Mouse (Mus musculus) heart, embryonic 13.5 days (tissue): ENCODE measurements around the gene Alox12b. TPM values are rescaled to one million over a fixed set of nuclear protein-coding genes. Genes with fewer than 3 reads are reported as not detected.
A peak's percentile ranks its signal among the peaks of the same experiment; 100 is the strongest.

ENCODE experiments used
- ATAC-seq: fragments of 200-750 bp; cut with Nextera tagmentation; 2 replicates; pipeline ENCODE4 v1.8.0; 2017; ENCODE audit warnings: moderate TSS enrichment; ENCODE audit not compliant: insufficient number of reproducible peaks, low FRiP score, low TSS enrichment; ENCODE audit errors: extremely low read depth
- H3K27ac ChIP-seq: fragments of 300-500 bp; sonication (generic); replicated peaks from 2 replicates; pipeline ENCODE4 v1.5.1; 2015; ENCODE audit warnings: moderate library complexity, mild to moderate bottlenecking, inconsistent platforms
- H3K27me3 ChIP-seq: fragments of 300-500 bp; sonication (generic); replicated peaks from 2 replicates; pipeline ENCODE4 v1.6.1; 2015; ENCODE audit warnings: mild to moderate bottlenecking, inconsistent platforms
- H3K36me3 ChIP-seq: fragments of 300-500 bp; sonication (generic); 2 replicates; pipeline ENCODE4 v1.6.1; 2015; ENCODE audit warnings: mild to moderate bottlenecking, inconsistent platforms
- H3K4me1 ChIP-seq: fragments of 300-500 bp; sonication (generic); 2 replicates; pipeline ENCODE4 v1.6.1; 2015; ENCODE audit warnings: inconsistent platforms
- H3K4me2 ChIP-seq: fragments of 300-500 bp; sonication (generic); 2 replicates; pipeline ENCODE4 v1.6.1; 2015; ENCODE audit warnings: inconsistent platforms, mild to moderate bottlenecking, moderate library complexity
- H3K4me3 ChIP-seq: fragments of 300-500 bp; sonication (generic); 2 replicates; pipeline ENCODE4 v1.5.1; 2015; ENCODE audit warnings: moderate library complexity, mild to moderate bottlenecking, inconsistent platforms
- H3K9ac ChIP-seq: fragments of 300-500 bp; sonication (generic); 2 replicates; pipeline ENCODE4 v1.6.1; 2015; ENCODE audit warnings: inconsistent platforms, mild to moderate bottlenecking, moderate library complexity
- H3K9me3 ChIP-seq: fragments of 300-500 bp; sonication (generic); 2 replicates; pipeline ENCODE4 v1.6.1; 2016; ENCODE audit warnings: inconsistent platforms
- WGBS: fragments of 180-500 bp; shearing (Covaris S2); methylation state at CpG from one replicate; pipeline ENCODE4 v1.1.7; 2015; ENCODE audit warnings: mixed read lengths; 5-methylcytosine and 5-hydroxymethylcytosine counted together
- polyA plus RNA-seq: library from polyadenylated mRNA; unstranded; fragments of >200 nt; fragmentation: Nextera tagmentation; extraction: Ambion mirVana; gene quantifications from 2 replicates; pipeline ENCODE4 v1.2.1, GENCODE M21; 2015

The Alox12b gene
- polyA plus RNA-seq, 1 experiment from 2014 or later, result not detected

DNA sequence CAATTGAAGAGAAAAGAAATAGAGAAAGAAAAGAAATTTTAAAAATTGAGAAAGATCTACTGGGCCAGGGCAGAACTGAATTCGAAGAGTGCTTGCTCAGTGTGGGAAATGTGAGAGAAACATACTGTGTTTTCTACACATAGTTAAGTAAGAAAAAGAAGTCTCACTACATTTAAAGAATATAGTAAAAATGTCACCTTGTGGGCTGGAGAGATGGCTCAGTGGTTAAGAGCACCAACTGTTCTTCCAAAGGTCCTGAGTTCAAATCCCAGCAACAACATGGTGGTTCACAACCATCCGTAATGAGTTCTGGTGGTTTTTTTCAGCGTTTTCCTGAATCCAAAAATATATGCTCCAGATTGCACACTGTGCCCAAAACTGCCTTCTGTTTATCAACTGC lies 21.7 kb downstream of the Alox12b start:
- Histone ChIP-seq H3K27ac (no peak overlapping the region), H3K36me3 (no peaks in the 10 kb centered on the region), H3K4me1 (peaks cover 9% of the 10 kb centered on the region), H3K9me3 (no peaks in the 10 kb centered on the region), H3K27me3 (no peaks in the 10 kb centered on the region), H3K4me3 (no peak overlapping the region), H3K9ac (no peak overlapping the region), H3K4me2 (no peak overlapping the region)
- no peak for ATAC-seq
- WGBS, result 77% methylated on average over 3 of the region's 3 CpGs

DNA sequence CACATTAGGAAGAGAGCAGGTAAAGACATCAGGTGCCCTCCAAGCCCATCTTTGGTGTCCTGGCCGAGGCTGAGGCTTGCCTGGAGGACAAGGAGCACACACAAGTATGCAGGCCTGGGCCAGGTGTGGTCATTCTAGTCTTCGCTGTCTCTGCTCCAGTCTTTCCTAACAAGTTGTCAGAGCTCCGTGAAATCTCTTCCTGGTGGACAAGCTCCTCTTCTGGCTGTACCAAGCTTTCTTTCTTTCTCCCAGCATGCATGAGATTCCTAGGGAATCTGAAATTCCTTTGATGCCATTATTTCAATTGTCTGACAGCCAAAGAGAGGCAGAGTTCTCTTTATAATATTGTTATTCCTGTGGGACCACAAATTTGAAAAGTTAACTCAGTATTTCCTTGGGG lies 22.7 kb downstream of the Alox12b start:
- peaks cover 7% of the 10 kb centered on the region for H3K4me1 ChIP-seq
- H3K27me3 ChIP-seq, result no peaks in the 10 kb centered on the region
- WGBS, result 31% methylated on average over 3 of the region's 3 CpGs
- no peaks in the 10 kb centered on the region for H3K9me3 ChIP-seq
- no peak overlapping the region for H3K4me3 ChIP-seq
- H3K4me2 ChIP-seq, result no peak overlapping the region
- no peak overlapping the region for H3K9ac ChIP-seq
- ATAC-seq, result no peak
- H3K36me3 ChIP-seq, result no peaks in the 10 kb centered on the region
- no peak overlapping the region for H3K27ac ChIP-seq

DNA sequence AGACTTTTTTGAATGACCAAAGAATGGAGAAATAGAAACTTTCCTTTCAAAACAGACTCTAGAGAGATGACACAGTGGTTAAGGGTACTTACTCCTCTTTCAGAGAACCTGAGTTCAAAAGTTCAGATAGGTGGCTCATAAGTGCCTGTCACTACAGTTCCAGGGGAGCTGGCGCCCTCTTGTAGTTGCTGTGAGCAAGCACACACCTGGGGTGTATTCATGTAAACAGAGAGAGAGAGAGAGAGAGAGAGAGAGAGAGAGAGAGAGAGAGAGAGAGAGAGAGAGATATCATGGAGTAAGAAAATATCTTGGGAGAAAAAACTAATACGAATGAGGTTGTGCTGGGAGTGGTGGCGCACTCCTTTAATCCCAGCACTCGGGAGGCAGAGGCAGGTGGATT lies 23.3 kb downstream of the Alox12b start:
- Histone ChIP-seq H3K9ac (no peak overlapping the region), H3K4me2 (no peak overlapping the region), H3K36me3 (no peaks in the 10 kb centered on the region), H3K27ac (no peak overlapping the region), H3K27me3 (no peaks in the 10 kb centered on the region), H3K4me3 (no peak overlapping the region), H3K9me3 (no peaks in the 10 kb centered on the region), H3K4me1 (peaks cover 6% of the 10 kb centered on the region; the same call in 1 of the 2 replicates)
- 77% methylated on average over 4 of the region's 4 CpGs for WGBS
- no peak for ATAC-seq

DNA sequence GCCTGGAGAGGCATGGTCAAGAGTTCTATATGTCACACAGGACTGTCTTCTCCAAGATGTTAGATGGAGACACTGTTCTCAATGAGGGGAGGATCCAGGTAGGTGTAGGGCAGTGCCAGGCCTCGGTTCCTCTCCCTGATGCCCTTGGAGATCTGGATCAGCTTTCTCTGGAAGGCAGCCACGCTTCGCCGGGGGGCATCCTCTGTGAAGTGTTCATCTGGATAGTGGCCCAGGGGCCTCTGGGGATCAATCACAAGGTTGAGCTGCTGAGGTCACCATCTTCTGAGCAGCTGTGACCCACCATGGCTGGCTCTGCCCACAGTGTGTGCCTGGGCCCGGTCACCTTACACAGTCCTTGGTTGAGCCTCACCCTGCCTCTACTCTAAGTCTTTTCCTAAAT lies 28.2 kb downstream of the Alox12b start:
- H3K9me3 ChIP-seq, result no peaks in the 10 kb centered on the region
- H3K27me3 ChIP-seq, result peaks cover 5% of the 10 kb centered on the region
- H3K27ac ChIP-seq, result no peak overlapping the region
- no peak overlapping the region for H3K9ac ChIP-seq
- no peak overlapping the region for H3K4me3 ChIP-seq
- no peak overlapping the region for H3K4me2 ChIP-seq
- no peaks in the 10 kb centered on the region for H3K36me3 ChIP-seq
- H3K4me1 ChIP-seq, result no peaks in the 10 kb centered on the region
- ATAC-seq, result no peak
- WGBS, result 76% methylated on average over 5 of the region's 5 CpGs

DNA sequence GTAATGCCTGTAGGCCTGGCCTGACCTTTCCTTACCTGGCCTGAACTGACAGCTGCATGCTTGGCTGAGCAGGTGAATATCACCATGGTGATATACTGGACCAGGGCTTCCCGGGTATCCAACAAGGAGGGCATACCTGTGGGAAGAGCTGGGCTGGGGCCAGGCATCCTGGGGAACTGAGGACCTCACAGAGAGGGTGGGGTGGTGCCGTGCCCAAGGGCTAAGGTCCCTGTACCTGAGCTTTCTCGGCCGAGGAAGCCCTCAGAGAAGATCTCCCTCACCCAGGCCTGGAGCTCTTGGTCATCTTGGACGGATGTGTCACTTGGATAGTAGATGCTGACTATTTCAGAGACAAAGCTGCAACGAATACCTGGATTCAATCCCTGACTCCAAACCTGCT lies 29.1 kb downstream of the Alox12b start:
- Histone ChIP-seq H3K4me1 (no peaks in the 10 kb centered on the region), H3K36me3 (no peaks in the 10 kb centered on the region), H3K4me3 (no peak overlapping the region), H3K9me3 (no peaks in the 10 kb centered on the region), H3K27ac (no peak overlapping the region), H3K9ac (no peak overlapping the region), H3K4me2 (no peak overlapping the region), H3K27me3 (peaks cover 11% of the 10 kb centered on the region)
- ATAC-seq, result no peak
- 72% methylated on average over 6 of the region's 6 CpGs for whole genome bisulfite sequencing

DNA sequence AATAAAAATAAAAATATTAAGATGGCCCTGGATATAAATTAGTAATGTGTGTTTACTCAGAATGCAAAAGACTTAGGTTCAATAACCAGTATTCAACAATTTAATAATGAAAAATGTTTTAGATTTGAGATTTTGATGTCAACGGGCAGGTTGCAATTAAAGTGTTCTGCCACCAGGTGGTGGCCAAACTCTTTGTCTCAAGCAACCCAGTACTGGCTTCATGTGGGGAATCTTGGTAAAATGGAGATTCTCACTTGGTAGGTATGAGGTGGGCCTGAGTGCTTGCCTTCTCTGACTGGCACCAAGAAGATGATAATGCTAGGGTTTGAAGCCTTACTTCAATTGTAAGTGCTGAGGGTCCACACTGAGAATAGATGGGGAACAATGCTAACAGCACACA lies 36.1 kb downstream of the Alox12b start:
- 3% methylated on average over 1 of the region's 1 CpGs for WGBS
- ATAC-seq, result no peak
- Histone ChIP-seq H3K4me3 (no peak overlapping the region), H3K27me3 (peaks cover 57% of the 10 kb centered on the region), H3K9ac (no peak overlapping the region), H3K4me2 (no peak overlapping the region), H3K9me3 (no peaks in the 10 kb centered on the region), H3K27ac (no peak overlapping the region), H3K36me3 (no peaks in the 10 kb centered on the region), H3K4me1 (peaks cover 14% of the 10 kb centered on the region)

DNA sequence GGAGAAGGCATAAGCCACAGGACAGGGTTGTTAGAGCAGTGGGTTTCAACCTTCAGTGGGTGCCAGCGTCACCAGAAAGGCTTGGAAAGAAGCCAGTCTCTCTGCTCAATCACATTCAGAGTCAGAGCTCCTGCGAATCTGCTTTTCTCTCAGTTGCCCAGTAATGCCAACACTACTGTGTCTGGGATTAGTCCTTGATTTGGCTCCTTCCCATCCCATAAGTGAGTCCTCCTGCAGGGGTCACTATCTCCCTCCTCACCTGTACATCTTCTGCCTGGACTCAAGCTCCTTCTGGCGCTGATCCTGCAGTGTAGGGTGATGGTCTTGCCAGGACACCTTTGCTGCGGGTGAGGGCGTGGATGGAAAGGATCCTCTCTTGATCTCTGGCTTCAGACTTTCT lies 40.0 kb downstream of the Alox12b start:
- peaks cover 65% of the 10 kb centered on the region for H3K27me3 ChIP-seq
- 6% methylated on average over 5 of the region's 5 CpGs for WGBS
- H3K4me2 ChIP-seq, result peak overlapping the region; percentile 66
- H3K4me3 ChIP-seq, result peak overlapping the region; percentile 36
- peak overlapping the region; percentile 67 for H3K9ac ChIP-seq
- no peaks in the 10 kb centered on the region for H3K36me3 ChIP-seq
- peaks cover 22% of the 10 kb centered on the region for H3K4me1 ChIP-seq
- no peaks in the 10 kb centered on the region for H3K9me3 ChIP-seq
- no peak overlapping the region for H3K27ac ChIP-seq
- no peak for ATAC-seq

DNA sequence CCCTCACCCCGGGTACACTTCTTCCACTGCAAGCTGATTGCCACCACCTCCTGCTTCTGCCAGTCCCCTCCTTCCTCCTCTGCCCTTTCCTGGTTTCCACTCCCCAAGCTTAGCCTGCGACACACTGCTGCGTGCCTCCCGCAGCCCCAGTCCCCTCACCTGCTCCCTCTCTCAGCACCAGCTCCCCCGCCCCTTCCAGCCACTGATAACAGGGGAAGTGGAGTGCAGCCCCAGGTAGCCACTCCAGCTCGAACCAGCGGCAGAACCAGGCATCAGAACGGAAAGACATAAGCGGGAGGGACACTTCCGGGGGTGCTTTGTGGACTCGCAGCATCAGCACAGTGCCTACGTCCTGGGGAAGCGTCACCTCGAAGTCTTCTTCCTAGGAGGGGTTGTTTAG lies 40.4 kb downstream of the Alox12b start:
- Histone ChIP-seq H3K4me3 (peak overlapping the region; percentile 36), H3K4me2 (peak overlapping the region; percentile 66), H3K9ac (peak overlapping the region; percentile 67), H3K9me3 (no peaks in the 10 kb centered on the region), H3K36me3 (no peaks in the 10 kb centered on the region), H3K27ac (no peak overlapping the region), H3K4me1 (peaks cover 22% of the 10 kb centered on the region), H3K27me3 (peaks cover 67% of the 10 kb centered on the region)
- ATAC-seq, result no peak
- WGBS, result 1% methylated on average over 14 of the region's 14 CpGs

DNA sequence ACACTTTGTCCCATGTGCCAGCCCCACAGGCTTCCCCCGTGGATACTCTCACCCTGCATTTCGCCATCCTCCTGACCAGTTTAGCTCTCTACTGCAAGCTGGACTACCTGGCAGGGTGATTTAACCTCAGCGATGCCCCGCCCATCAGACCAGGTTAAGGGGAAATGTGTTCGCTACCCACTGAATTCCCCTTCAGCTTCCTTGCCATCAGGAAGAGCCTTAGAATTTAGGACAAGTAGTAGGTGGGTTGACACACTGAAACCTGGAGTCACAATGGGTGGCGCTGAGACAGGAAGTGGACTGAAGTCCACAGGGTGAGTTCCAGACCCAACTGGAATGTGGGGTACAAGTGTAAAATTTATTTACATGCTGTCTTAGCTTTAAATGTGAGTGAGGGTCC lies 41.0 kb downstream of the Alox12b start, which contains the start of gene Alox8:
Gene Alox8 (minus strand): TSS at position 101 of the 400 bp plus-strand sequence.
- 33% methylated on average over 6 of the region's 6 CpGs for whole genome bisulfite sequencing
- ATAC-seq, result no peak
- Histone ChIP-seq H3K27ac (no peak within 1 kb of the TSS), H3K4me2 (peak within 1 kb of the TSS; percentile 66), H3K4me3 (peak within 1 kb of the TSS; percentile 36), H3K4me1 (peaks cover 22% of the 10 kb centered on the region), H3K36me3 (no peaks in the 10 kb centered on the region), H3K9ac (peak within 1 kb of the TSS; percentile 67), H3K9me3 (no peaks in the 10 kb centered on the region), H3K27me3 (peaks cover 67% of the 10 kb centered on the region)

DNA sequence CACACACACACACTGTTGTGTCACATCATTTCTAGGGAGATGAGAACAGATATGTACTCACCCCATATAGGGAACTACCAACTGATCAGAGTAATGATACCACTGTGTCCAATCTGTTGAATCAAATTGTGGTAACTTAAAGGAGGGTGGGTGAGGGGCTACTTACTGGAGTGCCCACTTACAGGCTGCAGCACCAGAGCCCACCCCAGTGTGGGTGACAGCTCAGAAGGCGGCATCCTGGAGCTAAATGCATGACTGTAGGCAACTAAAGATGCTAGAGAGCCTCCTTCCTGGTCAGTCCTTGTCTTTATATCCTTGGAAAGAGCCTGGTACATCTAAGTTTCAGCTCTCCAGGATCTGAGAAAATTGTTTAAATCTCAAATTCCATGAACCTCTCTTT lies 42.5 kb downstream of the Alox12b start:
- Histone ChIP-seq H3K4me2 (no peak overlapping the region), H3K4me1 (peaks cover 22% of the 10 kb centered on the region), H3K9ac (no peak overlapping the region), H3K27me3 (peaks cover 57% of the 10 kb centered on the region), H3K27ac (no peak overlapping the region), H3K4me3 (no peak overlapping the region), H3K9me3 (no peaks in the 10 kb centered on the region), H3K36me3 (no peaks in the 10 kb centered on the region)
- WGBS, result 74% methylated on average over 1 of the region's 1 CpGs
- ATAC-seq, result no peak

DNA sequence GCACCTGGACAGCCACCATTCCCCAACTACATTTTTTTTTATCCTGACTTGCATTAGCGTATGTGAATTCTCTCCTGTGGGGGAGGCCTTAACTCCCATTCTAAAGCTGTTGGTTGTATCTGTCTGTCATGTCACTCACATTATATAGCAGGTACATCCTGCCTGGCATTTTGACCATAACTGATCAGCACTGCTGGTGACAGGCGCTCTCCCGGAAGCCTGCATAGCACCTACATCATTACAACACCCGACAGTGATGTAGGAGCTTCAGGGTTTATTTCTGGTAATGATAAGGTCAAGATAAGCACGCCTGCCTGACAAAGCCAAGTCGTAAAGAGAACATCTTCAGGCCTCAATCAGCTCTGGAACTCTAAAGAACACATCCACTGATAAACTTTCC lies 43.4 kb downstream of the Alox12b start:
- 17% methylated on average over 6 of the region's 6 CpGs for WGBS
- H3K4me2 ChIP-seq, result no peak overlapping the region
- no peak overlapping the region for H3K4me3 ChIP-seq
- no peak overlapping the region for H3K9ac ChIP-seq
- peaks cover 22% of the 10 kb centered on the region for H3K4me1 ChIP-seq
- ATAC-seq, result no peak
- no peak overlapping the region for H3K27ac ChIP-seq
- H3K36me3 ChIP-seq, result no peaks in the 10 kb centered on the region
- H3K9me3 ChIP-seq, result no peaks in the 10 kb centered on the region
- H3K27me3 ChIP-seq, result peaks cover 58% of the 10 kb centered on the region

DNA sequence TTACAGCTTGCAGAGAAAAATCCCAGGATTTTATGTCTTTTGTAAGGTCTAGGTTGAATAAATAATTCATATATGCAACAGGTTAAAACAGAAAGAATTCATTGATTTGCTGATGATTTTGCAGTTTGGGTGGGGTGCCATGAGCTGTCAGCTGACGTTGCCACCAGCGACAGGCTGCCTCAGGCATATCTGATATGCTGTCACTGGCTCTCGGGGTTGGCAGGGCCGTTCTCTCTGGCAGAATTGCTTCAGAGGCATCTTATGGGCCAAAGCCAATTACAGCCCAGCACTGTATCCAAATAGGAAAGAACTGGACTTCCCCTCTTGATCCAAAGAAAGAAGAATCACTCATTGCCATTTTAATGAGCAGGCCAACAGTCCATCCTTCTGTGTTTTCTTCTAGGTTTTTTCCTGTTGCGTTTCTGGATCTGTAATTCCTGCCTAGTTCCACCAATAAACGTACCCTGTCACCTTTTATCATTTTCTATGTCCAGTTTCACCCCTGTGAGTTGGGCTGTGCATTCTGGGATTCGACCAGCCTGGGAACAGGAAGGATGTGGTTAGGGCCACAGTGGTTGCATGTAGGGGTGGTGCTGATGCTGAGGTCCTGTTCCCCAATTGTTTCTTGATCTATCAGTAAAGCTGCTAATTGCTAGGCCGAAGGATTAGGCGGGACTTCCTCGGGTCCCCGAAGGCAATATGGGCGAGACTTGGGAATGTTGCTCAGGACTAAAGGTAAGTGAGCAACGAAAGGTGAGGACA lies 45.9 kb downstream of the Alox12b start:
- no peak overlapping the region for H3K4me2 ChIP-seq
- H3K36me3 ChIP-seq, result no peaks in the 10 kb centered on the region
- H3K4me3 ChIP-seq, result no peak overlapping the region
- H3K27me3 ChIP-seq, result peaks cover 52% of the 10 kb centered on the region
- H3K9me3 ChIP-seq, result no peaks in the 10 kb centered on the region
- 64% methylated on average over 13 of the region's 13 CpGs for WGBS
- no peak for ATAC-seq
- H3K4me1 ChIP-seq, result peaks cover 9% of the 10 kb centered on the region
- H3K27ac ChIP-seq, result no peak overlapping the region
- H3K9ac ChIP-seq, result no peak overlapping the region
